Mouse (Mus musculus): Measurements from ENCODE around the gene Lyrm9. TPM values are rescaled to one million over a fixed set of nuclear protein-coding genes. Genes with fewer than 3 reads are reported as not detected.

Lyrm9 gene
- polyA plus RNA-seq, 1 experiment from 2014 or later: 30.9 TPM

GRCm38 (mm10) chr11:78822792-78823498 lies 3.4 kb upstream of the Lyrm9 start:
- Histone ChIP-seq H3K36me3 (ENCODE audit: control insufficient read depth, insufficient read depth, low read length) (no peaks in the 10 kb centered on the region), H3K27ac (replicated peaks; ENCODE audit: low read depth, low read length) (no peak overlapping the region), H3K4me1 (ENCODE audit: control insufficient read depth, insufficient read depth, low read length) (peaks cover 47% of the 10 kb centered on the region), H3K27me3 (ENCODE audit: control insufficient read depth, insufficient read depth, low read length) (no peaks in the 10 kb centered on the region), H3K9me3 (ENCODE audit: control insufficient read depth, low read length) (no peaks in the 10 kb centered on the region), H3K4me3 (replicated peaks; ENCODE audit: low read depth, low read length) (no peak overlapping the region), H3K9ac (replicated peaks; ENCODE audit: low read length) (no peak overlapping the region), H3K4me2 (ENCODE audit: low read length) (no peak overlapping the region)
- peak; percentile 82 for DNase-seq
- ATAC-seq (ENCODE audit: low FRiP score, low TSS enrichment): no peak
- WGBS: 53% methylated on average over 13 of the region's 13 CpGs

- Histone ChIP-seq H3K27me3 (ENCODE audit: control insufficient read depth, insufficient read depth, low read length) (no peaks in the 10 kb centered on the region), H3K4me3 (replicated peaks; ENCODE audit: low read depth, low read length) (peak overlapping the region; percentile 50), H3K9me3 (ENCODE audit: control insufficient read depth, low read length) (no peaks in the 10 kb centered on the region), H3K4me1 (ENCODE audit: control insufficient read depth, insufficient read depth, low read length) (peaks cover 26% of the 10 kb centered on the region; the same call in 1 of the 2 replicates), H3K27ac (replicated peaks; ENCODE audit: low read depth, low read length) (no peak overlapping the region), H3K9ac (replicated peaks; ENCODE audit: low read length) (no peak overlapping the region), H3K36me3 (ENCODE audit: control insufficient read depth, insufficient read depth, low read length) (no peaks in the 10 kb centered on the region), H3K4me2 (ENCODE audit: low read length) (peak overlapping the region; percentile 70)
- DNase-seq: no peak
- WGBS: 31% methylated on average over 7 of the region's 7 CpGs
- ATAC-seq (ENCODE audit: low FRiP score, low TSS enrichment): no peak
Measured at GRCm38 (mm10) chr11:78827546-78827945, 1.2 kb downstream of the Lyrm9 start.

- DNase-seq: peak; percentile 62
- no peaks in the 10 kb centered on the region for H3K36me3 ChIP-seq (ENCODE audit: control insufficient read depth, insufficient read depth, low read length)
- no peak overlapping the region for H3K9ac ChIP-seq (replicated peaks; ENCODE audit: low read length)
- no peak overlapping the region for H3K27ac ChIP-seq (replicated peaks; ENCODE audit: low read depth, low read length)
- no peak overlapping the region for H3K4me3 ChIP-seq (replicated peaks; ENCODE audit: low read depth, low read length)
- no peak for ATAC-seq (ENCODE audit: low FRiP score, low TSS enrichment)
- H3K27me3 ChIP-seq (ENCODE audit: control insufficient read depth, insufficient read depth, low read length): no peaks in the 10 kb centered on the region
- WGBS: 46% methylated on average over 2 of the region's 2 CpGs
- no peaks in the 10 kb centered on the region for H3K9me3 ChIP-seq (ENCODE audit: control insufficient read depth, low read length)
- peaks cover 21% of the 10 kb centered on the region; the same call in 1 of the 2 replicates for H3K4me1 ChIP-seq (ENCODE audit: control insufficient read depth, insufficient read depth, low read length)
- no peak overlapping the region for H3K4me2 ChIP-seq (ENCODE audit: low read length)
Measured at GRCm38 (mm10) chr11:78828386-78828785, 2.0 kb downstream of the Lyrm9 start.

- H3K9ac ChIP-seq (replicated peaks; ENCODE audit: low read length): no peak overlapping the region
- DNase-seq (no peak), ATAC-seq (ENCODE audit: low FRiP score, low TSS enrichment) (no peak)
- no peak overlapping the region for H3K4me2 ChIP-seq (ENCODE audit: low read length)
- no peaks in the 10 kb centered on the region for H3K36me3 ChIP-seq (ENCODE audit: control insufficient read depth, insufficient read depth, low read length)
- no peak overlapping the region for H3K27ac ChIP-seq (replicated peaks; ENCODE audit: low read depth, low read length)
- peaks cover 15% of the 10 kb centered on the region; the same call in 1 of the 2 replicates for H3K4me1 ChIP-seq (ENCODE audit: control insufficient read depth, insufficient read depth, low read length)
- no peaks in the 10 kb centered on the region for H3K27me3 ChIP-seq (ENCODE audit: control insufficient read depth, insufficient read depth, low read length)
- H3K4me3 ChIP-seq (replicated peaks; ENCODE audit: low read depth, low read length): no peak overlapping the region
- 8% methylated on average over 6 of the region's 6 CpGs for WGBS
- no peaks in the 10 kb centered on the region for H3K9me3 ChIP-seq (ENCODE audit: control insufficient read depth, low read length)
Measured at GRCm38 (mm10) chr11:78829373-78829772, 3.0 kb downstream of the Lyrm9 start.

GRCm38 (mm10) chr11:78830180-78830579 lies 3.8 kb downstream of the Lyrm9 start:
- H3K4me2 ChIP-seq (ENCODE audit: low read length): no peak overlapping the region
- 63% methylated on average over 8 of the region's 8 CpGs for WGBS
- H3K27ac ChIP-seq (replicated peaks; ENCODE audit: low read depth, low read length): no peak overlapping the region
- H3K4me1 ChIP-seq (ENCODE audit: control insufficient read depth, insufficient read depth, low read length): peaks cover 15% of the 10 kb centered on the region; the same call in 1 of the 2 replicates
- H3K9ac ChIP-seq (replicated peaks; ENCODE audit: low read length): no peak overlapping the region
- no peak for DNase-seq
- H3K9me3 ChIP-seq (ENCODE audit: control insufficient read depth, low read length): no peaks in the 10 kb centered on the region
- H3K36me3 ChIP-seq (ENCODE audit: control insufficient read depth, insufficient read depth, low read length): no peaks in the 10 kb centered on the region
- no peak for ATAC-seq (ENCODE audit: low FRiP score, low TSS enrichment)
- H3K4me3 ChIP-seq (replicated peaks; ENCODE audit: low read depth, low read length): no peak overlapping the region
- H3K27me3 ChIP-seq (ENCODE audit: control insufficient read depth, insufficient read depth, low read length): no peaks in the 10 kb centered on the region

- H3K9ac ChIP-seq (replicated peaks; ENCODE audit: low read length): no peak overlapping the region
- no peak overlapping the region for H3K4me2 ChIP-seq (ENCODE audit: low read length)
- no peaks in the 10 kb centered on the region for H3K9me3 ChIP-seq (ENCODE audit: control insufficient read depth, low read length)
- no peak overlapping the region for H3K27ac ChIP-seq (replicated peaks; ENCODE audit: low read depth, low read length)
- ATAC-seq (ENCODE audit: low FRiP score, low TSS enrichment) (no peak), DNase-seq (no peak)
- no peak overlapping the region for H3K4me3 ChIP-seq (replicated peaks; ENCODE audit: low read depth, low read length)
- H3K4me1 ChIP-seq (ENCODE audit: control insufficient read depth, insufficient read depth, low read length): peaks cover 8% of the 10 kb centered on the region; the same call in 1 of the 2 replicates
- no peaks in the 10 kb centered on the region for H3K36me3 ChIP-seq (ENCODE audit: control insufficient read depth, insufficient read depth, low read length)
- WGBS: 75% methylated on average over 4 of the region's 4 CpGs
- H3K27me3 ChIP-seq (ENCODE audit: control insufficient read depth, insufficient read depth, low read length): no peaks in the 10 kb centered on the region
Measured at GRCm38 (mm10) chr11:78831716-78832115, 5.3 kb downstream of the Lyrm9 start.

- no peak overlapping the region for H3K9ac ChIP-seq (replicated peaks; ENCODE audit: low read length)
- peaks cover 6% of the 10 kb centered on the region; the same call in 1 of the 2 replicates for H3K4me1 ChIP-seq (ENCODE audit: control insufficient read depth, insufficient read depth, low read length)
- ATAC-seq (ENCODE audit: low FRiP score, low TSS enrichment) (no peak), DNase-seq (no peak)
- H3K36me3 ChIP-seq (ENCODE audit: control insufficient read depth, insufficient read depth, low read length): no peaks in the 10 kb centered on the region
- no peak overlapping the region for H3K27ac ChIP-seq (replicated peaks; ENCODE audit: low read depth, low read length)
- no peaks in the 10 kb centered on the region for H3K27me3 ChIP-seq (ENCODE audit: control insufficient read depth, insufficient read depth, low read length)
- 92% methylated on average over 10 of the region's 10 CpGs for WGBS
- H3K4me2 ChIP-seq (ENCODE audit: low read length): no peak overlapping the region
- no peaks in the 10 kb centered on the region for H3K9me3 ChIP-seq (ENCODE audit: control insufficient read depth, low read length)
- no peak overlapping the region for H3K4me3 ChIP-seq (replicated peaks; ENCODE audit: low read depth, low read length)
Measured at GRCm38 (mm10) chr11:78832117-78832726, 5.8 kb downstream of the Lyrm9 start.

- Histone ChIP-seq H3K4me3 (replicated peaks; ENCODE audit: low read depth, low read length) (no peak overlapping the region), H3K27me3 (ENCODE audit: control insufficient read depth, insufficient read depth, low read length) (no peaks in the 10 kb centered on the region), H3K9me3 (ENCODE audit: control insufficient read depth, low read length) (no peaks in the 10 kb centered on the region), H3K9ac (replicated peaks; ENCODE audit: low read length) (no peak overlapping the region), H3K4me2 (ENCODE audit: low read length) (no peak overlapping the region), H3K27ac (replicated peaks; ENCODE audit: low read depth, low read length) (no peak overlapping the region), H3K4me1 (ENCODE audit: control insufficient read depth, insufficient read depth, low read length) (no peaks in the 10 kb centered on the region), H3K36me3 (ENCODE audit: control insufficient read depth, insufficient read depth, low read length) (no peaks in the 10 kb centered on the region)
- 72% methylated on average over 13 of the region's 13 CpGs for WGBS
- ATAC-seq (ENCODE audit: low FRiP score, low TSS enrichment): no peak
- DNase-seq: no peak
Measured at GRCm38 (mm10) chr11:78832816-78833314, 6.5 kb downstream of the Lyrm9 start.

- no peaks in the 10 kb centered on the region for H3K4me1 ChIP-seq (ENCODE audit: control insufficient read depth, insufficient read depth, low read length)
- no peaks in the 10 kb centered on the region for H3K27me3 ChIP-seq (ENCODE audit: control insufficient read depth, insufficient read depth, low read length)
- DNase-seq (no peak), ATAC-seq (ENCODE audit: low FRiP score, low TSS enrichment) (no peak)
- no peak overlapping the region for H3K4me2 ChIP-seq (ENCODE audit: low read length)
- H3K27ac ChIP-seq (replicated peaks; ENCODE audit: low read depth, low read length): no peak overlapping the region
- peaks cover 12% of the 10 kb centered on the region for H3K36me3 ChIP-seq (ENCODE audit: control insufficient read depth, insufficient read depth, low read length)
- no peaks in the 10 kb centered on the region for H3K9me3 ChIP-seq (ENCODE audit: control insufficient read depth, low read length)
- 89% methylated on average over 4 of the region's 4 CpGs for WGBS
- no peak overlapping the region for H3K4me3 ChIP-seq (replicated peaks; ENCODE audit: low read depth, low read length)
- H3K9ac ChIP-seq (replicated peaks; ENCODE audit: low read length): no peak overlapping the region
Measured at GRCm38 (mm10) chr11:78836486-78836885, 10.1 kb downstream of the Lyrm9 start.

Measured in midbrain, embryonic 14.5 days (tissue).